Mouse (Mus musculus): ENCODE data around the gene Olfr328. TPM values are rescaled to one million over a fixed set of nuclear protein-coding genes. Genes with fewer than 3 reads are reported as not detected.
"Not testable (repeated sequence)": the region's sequence is repeated elsewhere in the genome, so short reads cannot be mapped to it uniquely, and the experiment has no call there.

Gene Olfr328
- total and polyA plus RNA-seq, 3 experiments, result 0.16 TPM; not detected in 2

GRCm38 (mm10) chr11:58509058-58509457 lies 46.4 kb downstream of the Olfr328 start:
- not testable (repeated sequence) for DNase-seq (ENCODE audit: low spot score)
- ATAC-seq (ENCODE audit: extremely low read depth, insufficient number of reproducible peaks, low FRiP score, poor library complexity, severe bottlenecking), result peak; percentile 54; the same call in 1 of the 2 replicates

DNA sequence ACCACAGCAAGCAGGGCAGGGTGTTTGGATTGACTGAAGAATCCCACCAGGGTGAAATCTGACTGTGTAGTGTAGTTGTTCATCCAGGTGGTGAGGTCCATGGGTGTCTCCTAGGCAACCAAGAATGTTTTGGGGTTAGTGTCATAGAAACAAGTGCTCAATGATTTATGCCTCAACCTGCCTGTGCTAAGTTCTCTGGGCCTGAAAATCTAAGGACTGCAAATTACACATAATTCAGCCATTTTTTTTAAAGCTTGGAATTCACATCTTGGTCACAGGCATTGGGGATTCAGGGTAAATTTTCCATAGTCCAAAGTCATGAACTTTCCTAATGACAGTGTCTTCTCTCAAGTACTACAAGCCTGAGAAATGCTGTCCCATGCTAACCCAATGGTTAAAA lies 53.0 kb downstream of the Olfr328 start, which contains the start of gene Olfr331:
Gene Olfr331, minus strand, starts transcription at position 101 of the 400 bp plus-strand sequence.
- H3K27me3 ChIP-seq (ENCODE audit: insufficient read depth, low read length); ATAC-seq (ENCODE audit: extremely low read depth, insufficient number of reproducible peaks, low FRiP score, poor library complexity, severe bottlenecking); H3K4me1 ChIP-seq (ENCODE audit: insufficient read depth, low read depth, low read length); H3K9me3 ChIP-seq (replicated peaks); H3K36me3 ChIP-seq (replicated peaks); H3K4me3 ChIP-seq (ENCODE audit: low read depth, low read length); DNase-seq (ENCODE audit: low spot score): not testable (repeated sequence)

More at GRCm38 (mm10) chr11:58509058-58509457, 46.4 kb downstream of the Olfr328 start:
- H3K27me3 ChIP-seq (ENCODE audit: insufficient read depth, low read length); H3K4me1 ChIP-seq (ENCODE audit: insufficient read depth, low read depth, low read length); H3K36me3 ChIP-seq (replicated peaks); H3K9me3 ChIP-seq (replicated peaks): not testable (repeated sequence)
- peak overlapping the region; percentile 44; the same call in 1 of the 2 replicates for H3K4me3 ChIP-seq (ENCODE audit: low read depth, low read length)

Other genes with a start within 250 kb of the Olfr328 start
Only the 20 nearest of the 27 such genes appear.
- 0.68 and 1.2 TPM in 2 replicates for gene Lypd8, start 176.6 kb downstream of the Olfr328 start, total RNA-seq (2014; fragmentation: Nextera tagmentation)
- gene Lypd8, start 176.6 kb downstream of the Olfr328 start, total RNA-seq (2017), result 0.16 and 0.29 TPM in 2 replicates
- gene Lypd8, start 176.6 kb downstream of the Olfr328 start, polyA plus RNA-seq (2012), result 0.07 TPM in 1 of 2 replicates, not detected in the other
- gene 1810065E05Rik, start 134.5 kb downstream of the Olfr328 start, total RNA-seq (2014; fragmentation: Nextera tagmentation), result not detected in 2 replicates
- not detected in 2 replicates for gene 1810065E05Rik, start 134.5 kb downstream of the Olfr328 start, total RNA-seq (2017)
- gene 1810065E05Rik, start 134.5 kb downstream of the Olfr328 start, polyA plus RNA-seq (2012), result not detected in 2 replicates
- gene Gm12253, start 123.1 kb downstream of the Olfr328 start, total RNA-seq (2014; fragmentation: Nextera tagmentation), result not detected in 2 replicates
- gene Gm12253, start 123.1 kb downstream of the Olfr328 start, total RNA-seq (2017), result not detected in 2 replicates
- not detected in 2 replicates for gene Gm12253, start 123.1 kb downstream of the Olfr328 start, polyA plus RNA-seq (2012)
- not detected in 2 replicates for gene Lypd9, start 102.7 kb downstream of the Olfr328 start, total RNA-seq (2014; fragmentation: Nextera tagmentation)
- not detected in 2 replicates for gene Lypd9, start 102.7 kb downstream of the Olfr328 start, total RNA-seq (2017)
- not detected in 2 replicates for gene Lypd9, start 102.7 kb downstream of the Olfr328 start, polyA plus RNA-seq (2012)
- gene Olfr30, start 93.4 kb downstream of the Olfr328 start, total RNA-seq (2014; fragmentation: Nextera tagmentation), result not detected in 2 replicates
- 0.12 TPM in 1 of 2 replicates, not detected in the other for gene Olfr30, start 93.4 kb downstream of the Olfr328 start, total RNA-seq (2017)
- not detected in 2 replicates for gene Olfr30, start 93.4 kb downstream of the Olfr328 start, polyA plus RNA-seq (2012)
- gene Olfr332, start 63.1 kb downstream of the Olfr328 start, total RNA-seq (2014; fragmentation: Nextera tagmentation), result not detected in 2 replicates
- 0.11 TPM in 1 of 2 replicates, not detected in the other for gene Olfr332, start 63.1 kb downstream of the Olfr328 start, total RNA-seq (2017)
- gene Olfr332, start 63.1 kb downstream of the Olfr328 start, polyA plus RNA-seq (2012), result not detected in 2 replicates
- not detected in 2 replicates for gene Olfr331, start 53.1 kb downstream of the Olfr328 start, total RNA-seq (2014; fragmentation: Nextera tagmentation)
- gene Olfr331, start 53.1 kb downstream of the Olfr328 start, total RNA-seq (2017), result not detected in 2 replicates
- gene Olfr331, start 53.1 kb downstream of the Olfr328 start, polyA plus RNA-seq (2012), result not detected in 2 replicates
- gene Olfr330, start 20.8 kb downstream of the Olfr328 start, total RNA-seq (2014; fragmentation: Nextera tagmentation), result not detected in 2 replicates
- 0.11 TPM in 1 of 2 replicates, not detected in the other for gene Olfr330, start 20.8 kb downstream of the Olfr328 start, total RNA-seq (2017)
- not detected in 2 replicates for gene Olfr330, start 20.8 kb downstream of the Olfr328 start, polyA plus RNA-seq (2012)
- not detected in 2 replicates for gene Olfr329-ps, start 9.2 kb downstream of the Olfr328 start, total RNA-seq (2014; fragmentation: Nextera tagmentation)
- gene Olfr329-ps, start 9.2 kb downstream of the Olfr328 start, total RNA-seq (2017), result 0.29 TPM in 1 of 2 replicates, not detected in the other
- not detected in 2 replicates for gene Olfr329-ps, start 9.2 kb downstream of the Olfr328 start, polyA plus RNA-seq (2012)
- gene Olfr224, start 14.9 kb upstream of the Olfr328 start, total RNA-seq (2014; fragmentation: Nextera tagmentation), result not detected in 2 replicates
- gene Olfr224, start 14.9 kb upstream of the Olfr328 start, total RNA-seq (2017), result 0.11 TPM in 1 of 2 replicates, not detected in the other
- gene Olfr224, start 14.9 kb upstream of the Olfr328 start, polyA plus RNA-seq (2012), result not detected in 2 replicates
- gene Olfr325, start 22.1 kb upstream of the Olfr328 start, total RNA-seq (2014; fragmentation: Nextera tagmentation), result not detected in 2 replicates
- 0.16 TPM in 1 of 2 replicates, not detected in the other for gene Olfr325, start 22.1 kb upstream of the Olfr328 start, total RNA-seq (2017)
- gene Olfr325, start 22.1 kb upstream of the Olfr328 start, polyA plus RNA-seq (2012), result not detected in 2 replicates
- not detected in 2 replicates for gene Olfr324, start 39.5 kb upstream of the Olfr328 start, total RNA-seq (2014; fragmentation: Nextera tagmentation)
- 0.06 and 0.11 TPM in 2 replicates for gene Olfr324, start 39.5 kb upstream of the Olfr328 start, total RNA-seq (2017)
- gene Olfr324, start 39.5 kb upstream of the Olfr328 start, polyA plus RNA-seq (2012), result not detected in 2 replicates
- gene 2210407C18Rik, start 60.4 kb upstream of the Olfr328 start, total RNA-seq (2014; fragmentation: Nextera tagmentation), result not detected in 2 replicates
- not detected in 2 replicates for gene 2210407C18Rik, start 60.4 kb upstream of the Olfr328 start, total RNA-seq (2017)
- not detected in 2 replicates for gene 2210407C18Rik, start 60.4 kb upstream of the Olfr328 start, polyA plus RNA-seq (2012)
- gene Olfr323, start 74.9 kb upstream of the Olfr328 start, total RNA-seq (2014; fragmentation: Nextera tagmentation), result not detected in 2 replicates
- 0.05 TPM in 1 of 2 replicates, not detected in the other for gene Olfr323, start 74.9 kb upstream of the Olfr328 start, total RNA-seq (2017)
- not detected in 2 replicates for gene Olfr323, start 74.9 kb upstream of the Olfr328 start, polyA plus RNA-seq (2012)
- gene Trim58, start 84.8 kb upstream of the Olfr328 start, total RNA-seq (2014; fragmentation: Nextera tagmentation), result 19.0 TPM in 1 of 2 replicates, not detected in the other
- not detected in 2 replicates for gene Trim58, start 84.8 kb upstream of the Olfr328 start, total RNA-seq (2017)
- gene Trim58, start 84.8 kb upstream of the Olfr328 start, polyA plus RNA-seq (2012), result not detected in 2 replicates
- not detected in 2 replicates for gene Olfr322, start 103.1 kb upstream of the Olfr328 start, total RNA-seq (2014; fragmentation: Nextera tagmentation)
- under 0.01 and 0.16 TPM in 2 replicates for gene Olfr322, start 103.1 kb upstream of the Olfr328 start, total RNA-seq (2017)
- gene Olfr322, start 103.1 kb upstream of the Olfr328 start, polyA plus RNA-seq (2012), result not detected in 2 replicates
- not detected in 2 replicates for gene Olfr320, start 125.5 kb upstream of the Olfr328 start, total RNA-seq (2014; fragmentation: Nextera tagmentation)
- 0.06 TPM in 1 of 2 replicates, not detected in the other for gene Olfr320, start 125.5 kb upstream of the Olfr328 start, total RNA-seq (2017)
- gene Olfr320, start 125.5 kb upstream of the Olfr328 start, polyA plus RNA-seq (2012), result not detected in 2 replicates
- not detected in 2 replicates for gene Olfr319, start 143.5 kb upstream of the Olfr328 start, total RNA-seq (2014; fragmentation: Nextera tagmentation)
- 0.27 TPM in 1 of 2 replicates, not detected in the other for gene Olfr319, start 143.5 kb upstream of the Olfr328 start, total RNA-seq (2017)
- gene Olfr319, start 143.5 kb upstream of the Olfr328 start, polyA plus RNA-seq (2012), result not detected in 2 replicates
- gene Olfr318, start 168.4 kb upstream of the Olfr328 start, total RNA-seq (2014; fragmentation: Nextera tagmentation), result 0.45 TPM in 1 of 2 replicates, not detected in the other
- 0.06 and 0.33 TPM in 2 replicates for gene Olfr318, start 168.4 kb upstream of the Olfr328 start, total RNA-seq (2017)
- not detected in 2 replicates for gene Olfr318, start 168.4 kb upstream of the Olfr328 start, polyA plus RNA-seq (2012)
- gene Olfr317, start 183.6 kb upstream of the Olfr328 start, total RNA-seq (2014; fragmentation: Nextera tagmentation), result not detected in 2 replicates
- gene Olfr317, start 183.6 kb upstream of the Olfr328 start, total RNA-seq (2017), result not detected in 2 replicates
- gene Olfr317, start 183.6 kb upstream of the Olfr328 start, polyA plus RNA-seq (2012), result not detected in 2 replicates

All from G1E (cell line).